Mouse (Mus musculus) R1 (cell line): ENCODE results near the gene Emg1.
"Not testable (repeated sequence)": the region's sequence is repeated elsewhere in the genome, so short reads cannot be mapped to it uniquely, and the experiment has no call there.

ENCODE experiments used
- DNase-seq: peaks from one replicate; pipeline ENCODE4 v3.0.0-alpha.2; 2018; ENCODE audit warnings: low read depth, low spot score

The Emg1 gene

DNA sequence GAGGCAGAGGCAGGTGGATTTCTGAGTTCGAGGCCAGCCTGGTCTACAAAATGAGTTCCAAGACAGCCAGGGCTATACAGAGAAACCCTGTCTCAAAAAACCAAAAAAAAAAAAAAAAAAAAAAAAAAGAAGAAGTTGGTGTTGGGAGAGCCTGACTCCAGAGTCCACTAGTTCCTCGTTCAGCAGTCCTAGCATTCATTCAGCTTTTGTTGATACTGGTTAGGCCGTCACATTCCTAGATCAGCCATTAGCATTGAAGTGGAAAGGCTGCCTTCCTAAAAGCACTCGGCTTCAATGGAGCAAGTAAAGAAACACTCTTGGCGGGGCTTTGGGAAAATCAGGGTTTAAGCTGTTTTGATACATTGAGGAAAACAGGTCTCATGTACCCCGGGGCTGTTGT lies 29.7 kb downstream of the Emg1 start:
- not testable (repeated sequence) for DNase-seq

DNA sequence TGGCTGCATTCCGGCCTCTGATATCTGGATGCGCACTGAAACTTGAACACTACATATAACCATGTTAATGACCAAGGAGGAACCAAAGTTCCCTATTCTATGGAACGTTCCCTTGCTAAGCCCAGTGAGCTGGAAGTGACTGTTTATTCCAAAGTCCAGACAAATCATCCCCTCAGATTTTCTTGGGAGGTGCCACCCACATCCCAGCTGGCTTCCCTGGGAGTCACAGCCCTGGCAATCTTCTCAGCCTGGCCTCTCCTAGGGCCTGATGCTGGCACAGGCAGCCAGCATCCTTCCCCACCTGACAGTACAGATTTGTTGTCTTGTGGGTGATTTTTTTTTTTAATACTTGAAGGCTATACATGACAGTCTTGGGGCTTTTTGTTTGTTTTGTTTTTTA lies 32.5 kb downstream of the Emg1 start:
- no peak for DNase-seq

DNA sequence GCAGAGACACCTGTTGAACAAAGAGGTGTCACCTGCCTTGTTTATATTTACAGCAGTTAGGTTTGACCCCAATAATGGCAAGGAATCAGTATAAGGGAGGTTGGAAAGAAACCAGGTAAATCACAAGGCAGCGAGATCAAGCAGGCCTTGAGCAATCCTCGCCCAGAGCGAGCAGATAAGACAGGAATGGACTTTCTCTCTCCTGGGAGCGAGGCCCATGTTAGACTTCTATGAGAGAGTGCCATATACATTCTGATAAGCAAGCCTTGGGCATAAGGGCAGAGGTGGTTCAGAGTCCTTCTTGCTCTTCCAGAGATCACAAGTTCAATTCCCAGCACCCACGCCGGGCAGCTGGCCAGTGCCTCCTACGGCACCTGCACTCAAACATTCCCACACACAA lies 33.2 kb downstream of the Emg1 start:
- DNase-seq = no peak

DNA sequence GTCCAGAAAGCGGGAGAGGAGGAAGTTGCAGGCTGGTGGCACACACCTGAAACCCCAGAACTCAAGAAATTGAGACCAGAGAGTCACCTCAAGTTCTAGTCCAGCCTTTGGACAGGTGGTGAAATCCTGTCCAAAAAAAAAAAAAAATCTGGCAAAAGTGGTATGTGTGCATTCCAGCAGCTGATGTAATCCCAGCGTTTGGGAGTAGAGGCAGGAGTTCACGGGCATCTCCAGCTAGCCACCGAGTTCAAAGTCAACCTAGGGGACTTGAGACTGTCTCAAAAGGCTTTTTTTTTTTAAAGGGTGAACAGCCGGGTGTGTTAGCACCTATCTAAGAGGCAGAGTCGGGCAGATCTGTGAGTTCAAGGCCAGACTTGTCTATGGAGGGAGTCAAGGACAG lies 35.8 kb downstream of the Emg1 start:
- DNase-seq = no peak

DNA sequence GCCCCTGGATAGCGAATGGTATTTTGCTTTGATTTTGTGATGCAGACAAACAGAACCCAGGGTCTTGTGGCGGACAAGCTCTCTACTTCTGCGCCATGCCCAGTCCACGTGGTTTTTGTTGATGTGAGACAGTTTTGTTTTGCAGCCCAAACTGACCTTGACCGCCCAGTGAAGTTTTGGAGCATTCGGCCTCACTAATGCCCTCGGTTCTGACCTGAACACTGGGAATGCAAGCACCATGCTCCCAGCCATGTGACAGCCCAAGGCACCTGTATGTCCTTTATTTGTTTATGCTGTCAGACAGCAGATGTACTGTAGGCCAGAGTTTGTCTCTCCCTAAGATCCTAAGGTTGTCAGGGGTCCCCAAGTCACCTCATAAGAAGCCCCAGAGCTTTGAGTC lies 37.4 kb downstream of the Emg1 start:
- no peak for DNase-seq

DNA sequence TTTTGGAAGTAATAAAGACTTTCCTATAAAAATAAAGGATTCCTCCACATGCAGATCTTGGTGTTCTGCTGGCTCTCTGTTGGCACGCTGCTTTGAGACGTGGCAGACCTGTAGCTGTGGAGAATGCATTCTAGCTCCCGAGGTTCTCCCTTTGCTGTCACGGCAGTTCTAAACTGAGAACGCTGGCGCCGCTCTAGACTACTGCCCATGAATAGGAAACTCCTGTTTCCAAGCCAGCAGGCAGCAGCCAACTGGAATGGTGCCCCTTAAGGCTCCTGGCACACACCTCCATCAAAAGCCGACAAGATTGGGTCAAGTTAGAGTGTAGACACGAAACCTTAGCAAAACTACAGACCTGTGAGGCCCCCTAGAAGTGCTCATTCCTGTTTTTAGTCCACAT lies 38.4 kb downstream of the Emg1 start:
- no peak for DNase-seq

DNA sequence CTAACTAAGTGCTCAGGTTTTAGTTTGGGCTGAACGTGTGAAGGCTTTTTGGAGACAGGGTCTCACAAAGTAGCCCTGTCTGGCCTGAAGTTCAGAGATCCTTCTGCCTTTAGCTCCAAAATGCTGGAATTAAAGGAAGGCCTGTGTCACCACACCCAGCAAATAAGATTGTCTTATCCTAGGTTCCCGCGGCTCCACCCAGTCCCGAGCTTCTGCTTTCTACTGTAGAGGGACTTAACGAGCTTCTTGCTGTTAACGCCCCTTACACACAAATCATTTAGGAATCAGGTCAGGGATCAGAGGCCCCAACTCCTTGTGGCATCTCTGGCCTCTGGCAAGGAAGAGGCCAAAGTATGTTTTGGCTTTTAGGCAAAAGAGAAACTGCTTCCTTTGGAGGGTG lies 39.9 kb downstream of the Emg1 start:
- DNase-seq = no peak

DNA sequence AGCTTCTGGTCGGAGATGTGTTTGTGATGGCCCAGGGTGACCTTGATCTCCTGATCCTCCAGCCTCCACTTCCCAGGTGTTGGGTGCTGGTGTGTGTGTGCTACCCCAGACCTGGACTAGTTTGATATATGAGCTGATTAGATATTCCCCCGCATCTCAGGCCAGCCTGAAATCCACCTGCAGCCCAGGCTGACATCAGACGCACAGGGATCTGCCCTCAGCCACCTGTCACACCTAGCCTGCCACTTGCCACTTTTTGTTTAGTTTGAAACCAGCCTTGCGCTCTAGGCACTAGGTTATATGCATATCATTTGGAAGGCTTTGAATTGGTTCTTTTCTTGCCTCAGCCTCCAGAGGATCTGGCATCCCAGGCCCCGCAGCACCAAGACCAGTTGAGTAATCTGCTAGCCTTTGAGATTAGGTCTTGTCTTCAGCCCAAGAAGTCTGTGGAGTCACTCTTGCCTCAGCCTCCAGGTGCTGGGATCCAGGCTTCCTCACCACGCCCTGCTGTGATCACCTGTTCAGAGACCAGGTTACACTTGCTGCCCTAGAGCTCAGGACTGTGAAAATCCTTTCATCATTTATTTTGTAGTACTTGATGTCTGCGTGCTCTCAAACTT lies 41.6 kb downstream of the Emg1 start:
- no peak for DNase-seq

DNA sequence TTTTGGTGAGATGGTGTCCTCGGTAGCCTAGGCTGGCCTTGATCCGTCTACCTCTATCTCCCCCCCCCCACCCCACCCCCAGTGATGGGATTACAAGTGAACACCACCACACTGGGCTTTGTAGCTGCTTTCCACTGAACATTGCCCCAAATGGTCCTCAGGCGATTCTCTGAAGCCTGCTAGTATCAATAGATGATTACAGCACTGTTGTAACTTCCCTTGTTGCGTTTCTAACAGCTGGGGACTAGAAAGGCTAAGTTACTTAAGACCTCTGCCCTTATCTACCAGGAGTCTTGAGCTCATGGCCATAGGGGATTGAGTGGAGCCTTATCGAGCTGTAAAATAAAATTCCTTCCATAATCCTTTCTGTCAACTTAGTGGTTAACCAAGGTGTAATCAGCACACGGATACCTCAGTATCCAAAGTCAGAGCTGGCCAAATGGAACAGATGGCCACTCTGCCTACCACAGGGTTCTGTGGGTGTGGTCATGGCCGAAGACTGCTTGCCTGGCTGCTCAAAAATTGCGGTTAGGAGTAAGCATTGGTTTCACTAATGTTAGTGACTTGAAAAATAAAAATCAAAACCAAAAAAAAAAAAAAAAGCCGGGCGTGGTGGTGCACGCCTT lies 42.6 kb downstream of the Emg1 start:
- no peak for DNase-seq

DNA sequence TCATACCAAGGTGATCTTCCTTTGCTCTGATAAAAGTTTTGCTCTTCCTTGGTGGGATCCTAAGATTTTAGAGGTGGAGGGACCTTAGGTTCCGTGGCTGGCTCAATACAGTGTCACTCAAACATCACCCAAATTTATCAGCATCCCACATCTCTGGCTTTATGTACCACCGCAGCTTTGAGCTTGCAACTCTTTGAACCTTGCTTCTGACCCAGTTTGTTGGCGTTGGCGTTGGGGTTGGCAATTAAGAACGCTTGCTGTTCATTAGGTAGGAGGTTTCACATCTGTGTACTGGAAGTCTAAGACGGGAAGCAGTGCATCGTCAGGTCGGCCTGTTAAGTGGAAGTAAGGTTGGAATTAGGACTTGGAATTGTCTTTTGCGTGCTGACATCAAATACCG lies 47.0 kb downstream of the Emg1 start:
- DNase-seq = no peak

DNA sequence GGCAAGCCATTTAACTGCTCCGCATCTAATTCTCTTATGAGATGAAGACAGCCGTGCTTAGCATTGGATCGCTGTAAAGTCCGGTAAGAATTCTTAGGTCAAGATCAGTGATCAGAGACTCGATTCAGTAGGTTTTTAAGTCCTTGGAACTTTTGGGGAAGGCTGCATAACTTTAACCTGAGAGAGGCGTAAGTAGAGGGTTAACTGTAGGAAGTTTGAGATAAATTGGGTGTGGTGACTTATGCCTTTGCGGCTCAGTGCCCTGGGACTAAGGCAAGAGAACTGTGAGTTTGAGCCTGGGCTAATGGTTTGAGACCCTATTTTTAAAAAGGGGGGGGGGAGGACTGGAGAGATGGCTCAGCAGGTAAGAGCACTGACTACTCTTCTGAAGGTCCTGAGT lies 47.7 kb downstream of the Emg1 start:
- no peak for DNase-seq

DNA sequence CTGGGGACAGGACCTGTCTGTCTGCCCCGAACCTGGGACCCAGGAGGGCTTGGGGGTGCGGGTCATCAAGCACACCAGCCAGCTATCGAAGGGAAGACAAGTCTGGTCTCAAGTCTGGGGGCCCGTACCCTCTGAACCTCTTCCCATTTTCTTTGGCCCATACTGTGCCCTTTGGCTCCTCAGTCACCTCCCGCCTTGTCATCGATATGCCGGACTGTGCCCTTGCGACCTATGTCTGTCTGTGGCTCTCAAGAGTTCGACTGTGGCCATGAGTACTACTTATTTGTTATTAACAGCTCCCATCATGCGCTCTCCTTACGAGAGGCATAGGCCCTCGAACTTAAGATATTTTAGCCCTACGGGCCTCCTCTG lies 48.6 kb downstream of the Emg1 start:
- no peak for DNase-seq

DNA sequence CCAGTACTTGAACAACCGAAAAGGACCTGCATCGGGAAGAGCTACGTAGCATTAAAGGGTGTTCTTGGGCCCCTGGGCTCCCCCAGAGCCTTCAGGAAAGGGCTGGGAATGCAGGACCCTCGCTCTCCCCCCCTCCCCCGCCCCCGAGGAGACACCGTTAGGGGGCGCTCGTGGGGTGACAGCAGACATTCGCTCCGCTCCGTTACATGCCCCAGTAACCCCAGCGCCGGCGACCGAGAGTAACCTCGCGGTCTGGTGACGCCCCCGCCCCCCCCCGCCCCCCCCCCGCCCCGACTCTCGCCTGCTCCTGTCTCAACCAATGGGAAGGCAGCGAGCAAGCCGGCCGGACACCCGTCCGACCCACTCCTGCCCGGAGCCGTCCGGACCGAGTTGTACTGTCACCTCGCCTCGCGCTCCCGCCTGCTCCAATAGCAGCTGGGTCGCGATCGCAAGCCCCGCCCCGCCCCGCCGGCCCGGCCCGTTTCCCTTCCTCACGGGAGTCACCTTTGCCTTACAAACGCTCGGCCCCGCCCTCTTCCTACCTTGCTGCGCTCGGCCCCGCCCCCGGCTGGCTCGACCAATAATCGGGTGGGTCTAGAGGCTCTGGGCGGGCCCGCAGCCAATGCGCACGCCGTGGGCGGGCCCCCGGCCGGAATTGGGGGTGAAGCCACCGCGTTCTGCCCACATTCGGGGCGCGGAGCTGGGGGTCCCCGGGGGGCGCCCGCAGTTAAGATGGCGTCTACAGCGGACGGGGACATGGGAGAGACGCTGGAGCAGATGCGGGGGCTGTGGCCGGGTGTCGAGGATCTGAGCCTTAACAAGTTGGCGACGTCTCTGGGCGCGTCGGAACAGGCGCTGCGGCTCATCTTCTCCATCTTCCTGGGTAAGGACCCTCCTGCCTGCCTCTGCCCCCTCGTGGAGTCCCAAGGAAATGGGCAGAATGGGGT lies 49.2 kb downstream of the Emg1 start, which contains the start of gene Lpcat3:
TSS of gene Lpcat3 (plus strand) at position 551 of the 947 bp plus-strand sequence.
- DNase-seq = peak; percentile 99

DNA sequence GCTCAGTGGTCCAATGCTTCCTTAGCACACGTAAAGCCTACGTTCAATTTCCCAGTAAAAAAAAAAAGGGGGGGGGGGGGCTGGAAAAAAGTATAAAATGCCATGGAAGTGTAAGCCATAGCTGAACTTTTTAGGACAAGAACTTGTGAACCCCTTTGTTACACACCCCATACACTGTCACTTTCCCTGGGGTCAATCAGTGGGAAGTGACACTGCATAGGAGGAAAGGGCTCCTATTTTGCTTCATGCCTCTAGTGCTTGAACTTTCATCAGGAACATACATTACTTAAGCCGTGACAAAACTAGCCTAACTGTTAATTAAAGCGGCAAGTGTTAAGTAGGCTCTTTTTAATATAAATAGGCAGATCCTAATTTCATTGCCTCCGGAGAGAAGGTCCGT lies 50.0 kb downstream of the Emg1 start:
- no peak for DNase-seq

DNA sequence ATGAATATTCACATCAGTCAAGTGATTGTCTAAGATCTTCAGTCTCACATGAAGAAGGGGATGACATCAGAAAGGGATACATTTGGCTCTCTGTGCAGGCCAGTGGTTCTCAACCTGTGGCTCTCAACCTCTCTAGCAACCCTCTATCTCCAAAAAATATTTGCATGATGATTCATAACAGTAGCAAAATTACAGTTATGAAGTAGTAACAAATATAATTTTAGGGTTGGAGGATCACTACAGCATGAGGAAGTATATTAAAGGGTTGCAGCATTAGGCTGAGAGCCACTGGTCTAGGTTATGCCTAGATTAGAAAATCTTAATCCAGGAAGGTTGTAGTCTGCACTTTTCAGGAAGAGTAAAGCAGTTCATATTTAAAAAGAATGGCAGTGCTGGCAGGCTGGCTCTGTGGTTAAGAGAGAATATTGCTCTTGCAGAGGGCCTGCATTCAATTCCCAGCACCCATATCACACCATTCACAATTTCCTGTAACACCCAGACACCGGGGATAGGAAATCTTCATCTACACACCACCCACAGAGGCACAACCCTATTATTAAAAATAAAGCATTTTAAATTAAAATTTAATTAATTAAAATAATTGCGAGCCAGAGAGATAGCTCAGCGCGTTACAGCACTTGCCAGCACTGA lies 50.7 kb downstream of the Emg1 start:
- DNase-seq = no peak

DNA sequence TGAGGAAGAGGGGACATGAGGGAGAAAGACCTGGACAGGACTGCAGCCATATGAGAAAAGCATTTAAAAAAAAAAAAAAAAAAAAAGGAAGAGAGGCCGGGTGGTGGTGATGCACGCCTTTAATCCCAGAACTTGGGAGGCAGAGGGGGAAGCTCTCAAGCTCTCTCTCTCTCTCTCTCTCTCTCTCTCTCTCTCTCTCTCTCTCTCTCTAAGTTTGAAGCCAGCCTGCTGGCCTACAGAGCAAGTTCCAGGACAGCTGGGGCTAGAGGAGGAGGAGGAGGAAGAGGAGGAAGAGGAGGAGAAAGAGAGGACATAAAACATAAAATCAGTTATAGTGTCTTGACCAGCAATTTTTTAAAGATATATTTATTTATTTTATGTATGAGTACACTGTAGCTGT lies 53.9 kb downstream of the Emg1 start:
- no peak for DNase-seq

DNA sequence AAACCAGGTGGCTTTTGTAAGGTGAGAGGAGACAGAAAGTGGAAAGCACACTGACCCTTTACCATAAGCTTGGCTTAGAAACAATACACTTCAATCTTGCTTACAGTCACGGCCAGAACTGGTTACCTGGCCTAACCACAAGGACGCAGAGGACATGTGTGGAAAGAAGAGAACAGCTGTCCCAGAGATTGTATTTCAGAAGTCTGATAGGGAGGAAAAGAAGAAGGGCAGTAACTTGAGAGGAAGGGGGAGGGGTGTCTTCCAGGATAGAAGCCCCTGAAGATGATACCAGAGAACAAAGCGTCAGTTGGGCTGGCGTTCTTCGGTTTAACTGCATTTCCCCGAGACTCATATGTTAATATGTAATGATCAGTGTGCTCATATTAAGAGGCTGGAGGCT lies 56.1 kb downstream of the Emg1 start:
- DNase-seq = no peak
